Mouse (Mus musculus): ENCODE measurements around the gene Ifnar1. TPM values are rescaled to one million over a fixed set of nuclear protein-coding genes. Genes with fewer than 3 reads are reported as not detected.
A peak's percentile ranks its signal among the peaks of the same experiment; 100 is the strongest.
"Not testable (repeated sequence)": the region's sequence is repeated elsewhere in the genome, so short reads cannot be mapped to it uniquely, and the experiment has no call there.

Gene Ifnar1
- polyA plus RNA-seq, 1 experiment from 2014 or later: 32.6 TPM

GRCm38 (mm10) chr16:91522479-91523309 is 37.7 kb downstream of the Ifnar1 start:
- DNase-seq (ENCODE audit: low spot score) (peak; percentile 29), ATAC-seq (replicated peaks; ENCODE audit: low FRiP score) (peak; percentile 62; the same call in 1 of the 2 replicates)
- Histone ChIP-seq H3K9ac (ENCODE audit: low read depth, low read length) (no peak overlapping the region), H3K27ac (ENCODE audit: low read depth, low read length) (no peak overlapping the region; the same call in 1 of the 2 replicates), H3K27me3 (replicated peaks; ENCODE audit: control insufficient read depth, insufficient read depth, low read length) (no peaks in the 10 kb centered on the region), H3K4me1 (replicated peaks; ENCODE audit: control insufficient read depth, insufficient read depth, low read length) (peaks cover 7% of the 10 kb centered on the region), H3K4me3 (ENCODE audit: low read depth, low read length) (no peak overlapping the region), H3K36me3 (ENCODE audit: control insufficient read depth, insufficient read depth, low read length) (no peaks in the 10 kb centered on the region), H3K9me3 (ENCODE audit: control insufficient read depth, low read length) (no peaks in the 10 kb centered on the region), H3K4me2 (no peak overlapping the region)
- WGBS: 36% methylated on average over 18 of the region's 18 CpGs

- no peaks in the 10 kb centered on the region for H3K36me3 ChIP-seq (ENCODE audit: control insufficient read depth, insufficient read depth, low read length)
- 59% methylated on average over 5 of the region's 5 CpGs for WGBS
- peaks cover 8% of the 10 kb centered on the region for H3K4me1 ChIP-seq (replicated peaks; ENCODE audit: control insufficient read depth, insufficient read depth, low read length)
- ATAC-seq (replicated peaks; ENCODE audit: low FRiP score) (no peak), DNase-seq (ENCODE audit: low spot score) (no peak)
- no peak overlapping the region for H3K9ac ChIP-seq (ENCODE audit: low read depth, low read length)
- no peak overlapping the region for H3K27ac ChIP-seq (ENCODE audit: low read depth, low read length)
- no peaks in the 10 kb centered on the region for H3K9me3 ChIP-seq (ENCODE audit: control insufficient read depth, low read length)
- no peaks in the 10 kb centered on the region for H3K27me3 ChIP-seq (replicated peaks; ENCODE audit: control insufficient read depth, insufficient read depth, low read length)
- H3K4me2 ChIP-seq: no peak overlapping the region
- H3K4me3 ChIP-seq (ENCODE audit: low read depth, low read length): no peak overlapping the region
Measured at GRCm38 (mm10) chr16:91524206-91524605, 39.2 kb downstream of the Ifnar1 start.

- no peak overlapping the region for H3K4me2 ChIP-seq
- DNase-seq (ENCODE audit: low spot score): no peak
- H3K4me1 ChIP-seq (replicated peaks; ENCODE audit: control insufficient read depth, insufficient read depth, low read length): peaks cover 8% of the 10 kb centered on the region
- 93% methylated on average over 6 of the region's 6 CpGs for WGBS
- no peaks in the 10 kb centered on the region for H3K9me3 ChIP-seq (ENCODE audit: control insufficient read depth, low read length)
- H3K4me3 ChIP-seq (ENCODE audit: low read depth, low read length): no peak overlapping the region
- ATAC-seq (replicated peaks; ENCODE audit: low FRiP score): no peak
- no peaks in the 10 kb centered on the region for H3K36me3 ChIP-seq (ENCODE audit: control insufficient read depth, insufficient read depth, low read length)
- no peaks in the 10 kb centered on the region for H3K27me3 ChIP-seq (replicated peaks; ENCODE audit: control insufficient read depth, insufficient read depth, low read length)
- H3K9ac ChIP-seq (ENCODE audit: low read depth, low read length): no peak overlapping the region
- no peak overlapping the region for H3K27ac ChIP-seq (ENCODE audit: low read depth, low read length)
Measured at GRCm38 (mm10) chr16:91526274-91526673, 41.2 kb downstream of the Ifnar1 start.

- peaks cover 8% of the 10 kb centered on the region for H3K4me1 ChIP-seq (replicated peaks; ENCODE audit: control insufficient read depth, insufficient read depth, low read length)
- no peaks in the 10 kb centered on the region for H3K27me3 ChIP-seq (replicated peaks; ENCODE audit: control insufficient read depth, insufficient read depth, low read length)
- 63% methylated on average over 10 of the region's 10 CpGs for WGBS
- H3K9ac ChIP-seq (ENCODE audit: low read depth, low read length): no peak overlapping the region
- peak; percentile 24 for ATAC-seq (replicated peaks; ENCODE audit: low FRiP score)
- no peak for DNase-seq (ENCODE audit: low spot score)
- no peak overlapping the region for H3K27ac ChIP-seq (ENCODE audit: low read depth, low read length)
- H3K9me3 ChIP-seq (ENCODE audit: control insufficient read depth, low read length): no peaks in the 10 kb centered on the region
- no peak overlapping the region for H3K4me2 ChIP-seq
- no peaks in the 10 kb centered on the region for H3K36me3 ChIP-seq (ENCODE audit: control insufficient read depth, insufficient read depth, low read length)
- no peak overlapping the region for H3K4me3 ChIP-seq (ENCODE audit: low read depth, low read length)
Measured at GRCm38 (mm10) chr16:91527051-91527450, 42.0 kb downstream of the Ifnar1 start.

GRCm38 (mm10) chr16:91527500-91527899 is 42.5 kb downstream of the Ifnar1 start:
- no peak overlapping the region for H3K9ac ChIP-seq (ENCODE audit: low read depth, low read length)
- no peak overlapping the region for H3K4me2 ChIP-seq
- DNase-seq (ENCODE audit: low spot score): no peak
- peak; percentile 75 for ATAC-seq (replicated peaks; ENCODE audit: low FRiP score)
- H3K27ac ChIP-seq (ENCODE audit: low read depth, low read length): no peak overlapping the region
- no peak overlapping the region for H3K4me3 ChIP-seq (ENCODE audit: low read depth, low read length)
- no peaks in the 10 kb centered on the region for H3K27me3 ChIP-seq (replicated peaks; ENCODE audit: control insufficient read depth, insufficient read depth, low read length)
- no peaks in the 10 kb centered on the region for H3K9me3 ChIP-seq (ENCODE audit: control insufficient read depth, low read length)
- WGBS: 46% methylated on average over 5 of the region's 5 CpGs
- no peaks in the 10 kb centered on the region for H3K36me3 ChIP-seq (ENCODE audit: control insufficient read depth, insufficient read depth, low read length)
- H3K4me1 ChIP-seq (replicated peaks; ENCODE audit: control insufficient read depth, insufficient read depth, low read length): peaks cover 9% of the 10 kb centered on the region

GRCm38 (mm10) chr16:91528578-91528977 is 43.5 kb downstream of the Ifnar1 start:
- Histone ChIP-seq H3K9me3 (ENCODE audit: control insufficient read depth, low read length) (no peaks in the 10 kb centered on the region), H3K27me3 (replicated peaks; ENCODE audit: control insufficient read depth, insufficient read depth, low read length) (no peaks in the 10 kb centered on the region), H3K4me3 (ENCODE audit: low read depth, low read length) (no peak overlapping the region), H3K4me2 (no peak overlapping the region), H3K27ac (ENCODE audit: low read depth, low read length) (no peak overlapping the region), H3K36me3 (ENCODE audit: control insufficient read depth, insufficient read depth, low read length) (no peaks in the 10 kb centered on the region), H3K4me1 (replicated peaks; ENCODE audit: control insufficient read depth, insufficient read depth, low read length) (peaks cover 13% of the 10 kb centered on the region), H3K9ac (ENCODE audit: low read depth, low read length) (no peak overlapping the region)
- WGBS: 84% methylated on average over 9 of the region's 9 CpGs
- DNase-seq (ENCODE audit: low spot score): no peak
- no peak for ATAC-seq (replicated peaks; ENCODE audit: low FRiP score)

GRCm38 (mm10) chr16:91530830-91531229 is 45.8 kb downstream of the Ifnar1 start:
- peaks cover 13% of the 10 kb centered on the region for H3K4me1 ChIP-seq (replicated peaks; ENCODE audit: control insufficient read depth, insufficient read depth, low read length)

GRCm38 (mm10) chr16:91531856-91532255 is 46.8 kb downstream of the Ifnar1 start:
- DNase-seq (ENCODE audit: low spot score): no peak
- H3K36me3 ChIP-seq (ENCODE audit: control insufficient read depth, insufficient read depth, low read length): no peaks in the 10 kb centered on the region
- H3K4me3 ChIP-seq (ENCODE audit: low read depth, low read length): no peak overlapping the region
- no peak overlapping the region for H3K27ac ChIP-seq (ENCODE audit: low read depth, low read length)
- H3K4me1 ChIP-seq (replicated peaks; ENCODE audit: control insufficient read depth, insufficient read depth, low read length): peaks cover 17% of the 10 kb centered on the region
- ATAC-seq (replicated peaks; ENCODE audit: low FRiP score): no peak
- no peak overlapping the region for H3K4me2 ChIP-seq
- H3K9ac ChIP-seq (ENCODE audit: low read depth, low read length): no peak overlapping the region
- 78% methylated on average over 6 of the region's 6 CpGs for WGBS
- no peaks in the 10 kb centered on the region for H3K9me3 ChIP-seq (ENCODE audit: control insufficient read depth, low read length)
- H3K27me3 ChIP-seq (replicated peaks; ENCODE audit: control insufficient read depth, insufficient read depth, low read length): no peaks in the 10 kb centered on the region

More at GRCm38 (mm10) chr16:91530830-91531229, 45.8 kb downstream of the Ifnar1 start:
- not testable (repeated sequence) for DNase-seq (ENCODE audit: low spot score); H3K9ac ChIP-seq (ENCODE audit: low read depth, low read length); H3K9me3 ChIP-seq (ENCODE audit: control insufficient read depth, low read length); H3K27me3 ChIP-seq (replicated peaks; ENCODE audit: control insufficient read depth, insufficient read depth, low read length); ATAC-seq (replicated peaks; ENCODE audit: low FRiP score); H3K4me3 ChIP-seq (ENCODE audit: low read depth, low read length); H3K27ac ChIP-seq (ENCODE audit: low read depth, low read length); H3K36me3 ChIP-seq (ENCODE audit: control insufficient read depth, insufficient read depth, low read length); H3K4me2 ChIP-seq
- WGBS: 86% methylated on average over 4 of the region's 4 CpGs

- Histone ChIP-seq H3K4me3 (ENCODE audit: low read depth, low read length) (no peak overlapping the region), H3K27ac (ENCODE audit: low read depth, low read length) (no peak overlapping the region), H3K9me3 (ENCODE audit: control insufficient read depth, low read length) (no peaks in the 10 kb centered on the region), H3K4me2 (no peak overlapping the region), H3K36me3 (ENCODE audit: control insufficient read depth, insufficient read depth, low read length) (no peaks in the 10 kb centered on the region), H3K9ac (ENCODE audit: low read depth, low read length) (no peak overlapping the region), H3K4me1 (replicated peaks; ENCODE audit: control insufficient read depth, insufficient read depth, low read length) (peaks cover 16% of the 10 kb centered on the region), H3K27me3 (replicated peaks; ENCODE audit: control insufficient read depth, insufficient read depth, low read length) (no peaks in the 10 kb centered on the region)
- 37% methylated on average over 2 of the region's 2 CpGs for WGBS
- DNase-seq (ENCODE audit: low spot score) (no peak), ATAC-seq (replicated peaks; ENCODE audit: low FRiP score) (no peak)
Measured at GRCm38 (mm10) chr16:91532429-91532828, 47.4 kb downstream of the Ifnar1 start.
